Mouse (Mus musculus): ENCODE results near the gene Mfge8.

Gene Mfge8

GRCm38 (mm10) chr7:79148711-79149266, at the start of gene Mfge8:
TSS of gene Mfge8 (minus strand) at chr7:79149060.
- DNase-seq (ENCODE audit: extremely low spot score) = peak; percentile 95

GRCm38 (mm10) chr7:79194560-79195413, 45.9 kb upstream of the Mfge8 start:
- no peak for DNase-seq (ENCODE audit: extremely low spot score)

GRCm38 (mm10) chr7:79193936-79194335, 45.1 kb upstream of the Mfge8 start:
- DNase-seq (ENCODE audit: extremely low spot score) = no peak

- no peak for DNase-seq (ENCODE audit: extremely low spot score)
These were observed 42.6 kb upstream of the Mfge8 start for GRCm38 (mm10) chr7:79191501-79191900.

- no peak for DNase-seq (ENCODE audit: extremely low spot score)
These were observed 41.7 kb upstream of the Mfge8 start for GRCm38 (mm10) chr7:79190592-79190991.

GRCm38 (mm10) chr7:79189211-79189610, 40.4 kb upstream of the Mfge8 start:
- DNase-seq (ENCODE audit: extremely low spot score) = no peak

- DNase-seq (ENCODE audit: extremely low spot score) = no peak
These were observed 38.7 kb upstream of the Mfge8 start for GRCm38 (mm10) chr7:79187591-79187990.

- DNase-seq (ENCODE audit: extremely low spot score) = no peak
These were observed 34.6 kb upstream of the Mfge8 start for GRCm38 (mm10) chr7:79183417-79183816.

- no peak for DNase-seq (ENCODE audit: extremely low spot score)
These were observed 24.9 kb upstream of the Mfge8 start for GRCm38 (mm10) chr7:79173800-79174199.

GRCm38 (mm10) chr7:79171782-79172181, 22.9 kb upstream of the Mfge8 start:
- DNase-seq (ENCODE audit: extremely low spot score) = no peak

GRCm38 (mm10) chr7:79167006-79167562, 18.2 kb upstream of the Mfge8 start:
- DNase-seq (ENCODE audit: extremely low spot score) = no peak

- DNase-seq (ENCODE audit: extremely low spot score) = no peak
These were observed 10.5 kb upstream of the Mfge8 start for GRCm38 (mm10) chr7:79159406-79159805.

- no peak for DNase-seq (ENCODE audit: extremely low spot score)
These were observed 662 bp upstream of the Mfge8 start for GRCm38 (mm10) chr7:79149522-79149921.

- peak; percentile 49 for DNase-seq (ENCODE audit: extremely low spot score)
These were observed 768 bp downstream of the Mfge8 start for GRCm38 (mm10) chr7:79147931-79148653.

GRCm38 (mm10) chr7:79147011-79147837, 1.6 kb downstream of the Mfge8 start:
- no peak for DNase-seq (ENCODE audit: extremely low spot score)

- peak; percentile 80 for DNase-seq (ENCODE audit: extremely low spot score)
These were observed 8.0 kb downstream of the Mfge8 start for GRCm38 (mm10) chr7:79140897-79141296.

- DNase-seq (ENCODE audit: extremely low spot score) = no peak
These were observed 8.8 kb downstream of the Mfge8 start for GRCm38 (mm10) chr7:79139891-79140591.

GRCm38 (mm10) chr7:79139328-79139824, 9.5 kb downstream of the Mfge8 start:
- no peak for DNase-seq (ENCODE audit: extremely low spot score)

GRCm38 (mm10) chr7:79133391-79133790, 15.5 kb downstream of the Mfge8 start:
- peak; percentile 34 for DNase-seq (ENCODE audit: extremely low spot score)

- DNase-seq (ENCODE audit: extremely low spot score) = peak; percentile 61
These were observed 17.9 kb downstream of the Mfge8 start, which contains the start of gene Hapln3 for GRCm38 (mm10) chr7:79130843-79131444. TSS of gene Hapln3 (minus strand) at chr7:79131018.

All from embryo, embryonic 9.5 days (tissue).